Mouse (Mus musculus) heart, adult 8-10 months (tissue): ENCODE data around the gene Rnase4. TPM values are rescaled to one million over a fixed set of nuclear protein-coding genes. Genes with fewer than 3 reads are reported as not detected.

Experiments used
- total RNA-seq, 4 experiments: library from RNA; stranded (reverse); gene quantifications; 2 replicates each; pipeline ENCODE4 v1.2.4; 2022

The Rnase4 gene
- total RNA-seq, 4 experiments from 2014 or later, result 38.7 to 52.9 (median 46.5) TPM

Other genes with a start within 250 kb of the Rnase4 start
- 10 to 100 TPM in 2 of 4 experiments, 1 to 10 TPM in 2; 8.0 to 12.1 (median 10.0) TPM for gene Tep1, start 220.5 kb upstream of the Rnase4 start, total RNA-seq
- 10 to 100 TPM; 13.4 to 33.6 (median 21.6) TPM for gene Klhl33, start 193.6 kb upstream of the Rnase4 start, total RNA-seq
- 10 to 100 TPM; 53.6 to 75.8 (median 70.5) TPM for gene Osgep, start 166.2 kb upstream of the Rnase4 start, total RNA-seq
- 10 to 100 TPM; 23.1 to 33.8 (median 26.7) TPM for gene Apex1, start 166.1 kb upstream of the Rnase4 start, total RNA-seq
- 10 to 100 TPM; 19.3 to 24.5 (median 20.6) TPM for gene Pip4p1, start 160.2 kb upstream of the Rnase4 start, total RNA-seq
- gene Pnp, start 160.0 kb upstream of the Rnase4 start, total RNA-seq, result 10 to 100 TPM in 1 of 4 experiments, 1 to 10 TPM in 3; 8.0 to 10.9 (median 9.3) TPM
- 10 to 100 TPM in 2 of 4 experiments, 1 to 10 TPM in 2; 6.8 to 12.3 (median 9.5) TPM for gene Gm49342, start 146.6 kb upstream of the Rnase4 start, total RNA-seq
- gene Pnp2, start 135.1 kb upstream of the Rnase4 start, total RNA-seq, result 1 to 10 TPM in 1 of 4 experiments, under 1 TPM in 2, not detected in 1; 0.52 to 1.2 (median 0.84) TPM
- gene Rnase10, start 83.3 kb upstream of the Rnase4 start, total RNA-seq, result under 1 TPM in 3 of 4 experiments, not detected in 1; 0.25 to 0.37 (median 0.27) TPM
- not detected for gene Rnase9, start 49.2 kb upstream of the Rnase4 start, total RNA-seq
- not detected for gene Rnase11, start 40.9 kb upstream of the Rnase4 start, total RNA-seq
- not detected for gene Rnase12, start 33.4 kb upstream of the Rnase4 start, total RNA-seq
- gene Olfr750, start 16.6 kb upstream of the Rnase4 start, total RNA-seq, result not detected
- gene Ang, start 73 bp downstream of the Rnase4 start, total RNA-seq, result 1 to 10 TPM; 3.6 to 9.2 (median 4.9) TPM
- gene Eddm3b, start 23.3 kb downstream of the Rnase4 start, total RNA-seq, result not detected
- under 1 TPM; 0.16 to 0.63 (median 0.33) TPM for gene Rnase6, start 32.8 kb downstream of the Rnase4 start, total RNA-seq
- 1 to 10 TPM in 2 of 4 experiments, under 1 TPM in 1, not detected in 1; 0.29 to 1.4 (median 1.3) TPM for gene Rnase1, start 55.7 kb downstream of the Rnase4 start, total RNA-seq
- not detected for gene Rnase2b, start 71.2 kb downstream of the Rnase4 start, total RNA-seq
- gene Ang2, start 108.1 kb downstream of the Rnase4 start, total RNA-seq, result not detected
- gene Ear14, start 112.3 kb downstream of the Rnase4 start, total RNA-seq, result not detected
- gene Rnase2a, start 165.0 kb downstream of the Rnase4 start, total RNA-seq, result 10 to 100 TPM in 1 of 4 experiments, 1 to 10 TPM in 2, under 1 TPM in 1; 0.95 to 12.3 (median 2.4) TPM